In genomic region chr7:27231693-27232331, GRCm38 (mm10) we compare ENCODE assay signal across 10 mouse cellular contexts. TPM values are rescaled to one million over a fixed set of nuclear protein-coding genes. Genes with fewer than 3 reads are reported as not detected.
DNase-seq lines count a peak whose midpoint lies in the region; ATAC-seq and TF ChIP-seq lines count a peak whose summit lies in the region.
"Had no signal": no experiment of that assay in that cellular context is flagged by ENCODE, and none has a peak within 500 bp of the region (broad histone marks: within the 10 kb centered on the region; RNA-seq: fewer than 3 reads in every experiment).

No protein-coding gene starts in this region.

- in situ Hi-C loops in Patski (cut with MboI; ENCODE audit: low pct_unique_long_range_greater_than_20kb), result no loop called here

- POLR2A ChIA-PET in Patski (lab: Charles Lee), result interaction anchor here (1.3 kb wide), 1 partner anchor 34 kb away, joined by 3 read pairs; no protein-coding TSS in a partner anchor

- no peaks in the 10 kb centered on the region for H3K36me3 ChIP-seq in heart, embryonic 10.5 days
- H3K36me3 ChIP-seq in myocyte (ENCODE audit: control insufficient read depth, insufficient read depth), result no peaks in the 10 kb centered on the region
- H3K36me3 ChIP-seq: neural tube, embryonic 12.5 days had no signal

- H3K4me2 ChIP-seq in myocyte (ENCODE audit: low read depth), result peak overlapping the region; percentile 87

- no peaks in the 10 kb centered on the region for H3K27me3 ChIP-seq in heart, embryonic 10.5 days (ENCODE audit: insufficient read depth, poor library complexity, severe bottlenecking)
- H3K27me3 ChIP-seq in Patski, result no peaks in the 10 kb centered on the region
- H3K27me3 ChIP-seq in myocyte (ENCODE audit: control insufficient read depth, insufficient read depth, insufficient read length), result no peaks in the 10 kb centered on the region
- H3K27me3 ChIP-seq: neural tube, embryonic 12.5 days had no signal

- intact Hi-C loops in gastrocnemius, postnatal 14 days (cut with DNase I; ENCODE audit: low total_unique reads), result no loop called here

- TF ChIP-seq POLR2A in myocyte (IDR thresholded peaks at IDR 0.05; ENCODE audit: insufficient read length, low read depth), result peak; percentile 14

- peaks cover 28% of the 10 kb centered on the region for H3K4me1 ChIP-seq in heart, embryonic 10.5 days

- H3K4me3 ChIP-seq in heart, embryonic 10.5 days, result no peak overlapping the region
- peak overlapping the region; percentile 51 for H3K4me3 ChIP-seq in myocyte

- no peak for TF ChIP-seq CTCF in Patski (IDR thresholded peaks at IDR 0.05)

- peak; percentile 40 for ATAC-seq in Patski
- no peak for ATAC-seq in megakaryocyte progenitor cell, adult 5-6 weeks (replicated peaks; ENCODE audit: poor library complexity)

- H3K9me3 ChIP-seq in heart, embryonic 10.5 days, result no peaks in the 10 kb centered on the region
- H3K9me3 ChIP-seq: G1E; neural tube, embryonic 12.5 days had no signal

- peak; percentile 98 for DNase-seq in heart, adult 11 months
- no peak for DNase-seq in heart, embryonic 10.5 days (ENCODE audit: low spot score)
- DNase-seq in Patski (ENCODE audit: low read depth, low spot score), result peak; percentile 97
- peak; percentile 48 for DNase-seq in gastrocnemius, postnatal 14 days
- DNase-seq in layer of hippocampus, postnatal 36 days, result peak; percentile 73 to 77
- no peak for DNase-seq in testis, postnatal 10 days (ENCODE audit: low spot score)

- H3K79me2 ChIP-seq in myocyte (ENCODE audit: control insufficient read depth, insufficient read depth), result peaks cover 12% of the 10 kb centered on the region

- 73% methylated on average over 7 of the region's 7 CpGs for whole genome bisulfite sequencing in heart, embryonic 10.5 days

- H3ac ChIP-seq in myocyte (ENCODE audit: control insufficient read depth, insufficient read length), result no peak overlapping the region

- H3K27ac ChIP-seq in heart, embryonic 10.5 days, result no peak overlapping the region

- CTCF ChIA-PET in Patski (lab: Charles Lee), result interaction anchor here (0.5 to 2.7 kb wide), 3 partner anchors 42 to 102 kb away, joined by 3 to 9 read pairs (median 3); no protein-coding TSS in a partner anchor

TF ChIP-seq in myocyte, 11 proteins besides CTCF, POLR2A, EP300 and RAD21:
- TF ChIP-seq USF1 (IDR thresholded peaks at IDR 0.05; ENCODE audit: low read depth), result no peak
- peak in 1 of 3 experiments; percentile 53 for TF ChIP-seq MYOG (IDR thresholded peaks at IDR 0.05; ENCODE audit: control insufficient read depth in 1 of 3, insufficient read depth in 1 of 3, insufficient read length in 2 of 3, low read depth in 2 of 3)
- TF ChIP-seq MYOD1 (IDR thresholded peaks at IDR 0.05; ENCODE audit: control insufficient read depth in 1 of 3, insufficient read length in 2 of 3, low read depth in 2 of 3), result peak in 2 of 3 experiments; percentile 38 to 57

RNA-seq across cellular contexts. Expression of gene Coq8b, which starts 1.0 kb away (rescaled TPM):
- polyA plus RNA-seq in heart, embryonic 10.5 days (2016; fragmentation: Nextera tagmentation; extraction: Ambion mirVana), result 12.3 and 13.9 TPM in 2 replicates
- polyA plus RNA-seq in Patski (2021) (39.6 TPM), myocyte (2012; fragmentation: generic; extraction: Trizol) (19.1 TPM)
- total RNA-seq in gastrocnemius, postnatal 14 days (2021), result 1 to 10 TPM; 3.9 to 4.1 TPM
- total RNA-seq in layer of hippocampus, postnatal 36 days (2021), result 10 to 100 TPM; 33.9 to 36.2 TPM
- total RNA-seq in megakaryocyte progenitor cell, adult 5-6 weeks (2015), result 8.4 and 11.8 TPM in 2 replicates
- 10.9 and 14.8 TPM in 2 replicates for total RNA-seq in megakaryocyte progenitor cell, adult 5-6 weeks (2017)

RNA-seq across cellular contexts. Expression of gene Itpkc, which starts 3.4 kb away (rescaled TPM):
- 3.4 and 5.0 TPM in 2 replicates for polyA plus RNA-seq in heart, embryonic 10.5 days (2016; fragmentation: Nextera tagmentation; extraction: Ambion mirVana)
- polyA plus RNA-seq in Patski (2021), result 6.5 TPM
- total RNA-seq in gastrocnemius, postnatal 14 days (2021), result 1 to 10 TPM; 3.2 to 3.9 TPM
- 10 to 100 TPM in 1 of 2 experiments, 1 to 10 TPM in 1; 9.3 to 10.1 TPM for total RNA-seq in layer of hippocampus, postnatal 36 days (2021)
- 7.1 TPM for polyA plus RNA-seq in myocyte (2012; fragmentation: generic; extraction: Trizol)
- 1.7 and 1.9 TPM in 2 replicates for total RNA-seq in megakaryocyte progenitor cell, adult 5-6 weeks (2015)
- 2.5 and 2.7 TPM in 2 replicates for total RNA-seq in megakaryocyte progenitor cell, adult 5-6 weeks (2017)

RNA-seq across cellular contexts. Expression of gene Numbl, which starts 26.4 kb away (rescaled TPM):
- polyA plus RNA-seq in heart, embryonic 10.5 days (2016; fragmentation: Nextera tagmentation; extraction: Ambion mirVana), result 7.0 and 9.6 TPM in 2 replicates
- polyA plus RNA-seq in Patski (2021) (9.6 TPM), myocyte (2012; fragmentation: generic; extraction: Trizol) (28.8 TPM)
- 10 to 100 TPM in 1 of 2 experiments, 1 to 10 TPM in 1; 8.0 to 10.2 TPM for total RNA-seq in gastrocnemius, postnatal 14 days (2021)
- 100 to 1,000 TPM; 137 to 144 TPM for total RNA-seq in layer of hippocampus, postnatal 36 days (2021)
- total RNA-seq in megakaryocyte progenitor cell, adult 5-6 weeks (2015), result 0.37 and 1.3 TPM in 2 replicates
- 0.57 and 0.83 TPM in 2 replicates for total RNA-seq in megakaryocyte progenitor cell, adult 5-6 weeks (2017)

RNA-seq across cellular contexts. Expression of gene Snrpa, which starts 35.7 kb away (rescaled TPM):
- 227 and 298 TPM in 2 replicates for polyA plus RNA-seq in heart, embryonic 10.5 days (2016; fragmentation: Nextera tagmentation; extraction: Ambion mirVana)
- polyA plus RNA-seq in Patski (2021) (89.3 TPM), myocyte (2012; fragmentation: generic; extraction: Trizol) (166 TPM)
- total RNA-seq in gastrocnemius, postnatal 14 days (2021), result 10 to 100 TPM; 32.2 to 34.7 TPM
- 10 to 100 TPM; 84.2 to 96.0 TPM for total RNA-seq in layer of hippocampus, postnatal 36 days (2021)
- 206 and 215 TPM in 2 replicates for total RNA-seq in megakaryocyte progenitor cell, adult 5-6 weeks (2015)
- 88.4 and 96.6 TPM in 2 replicates for total RNA-seq in megakaryocyte progenitor cell, adult 5-6 weeks (2017)

RNA-seq across cellular contexts. Expression of gene BC024978, which starts 36.2 kb away (rescaled TPM):
- polyA plus RNA-seq in heart, embryonic 10.5 days (2016; fragmentation: Nextera tagmentation; extraction: Ambion mirVana), result 3.1 and 3.2 TPM in 2 replicates
- polyA plus RNA-seq in Patski (2021), result 13.2 TPM
- 10 to 100 TPM; 11.8 to 13.4 TPM for total RNA-seq in gastrocnemius, postnatal 14 days (2021)
- total RNA-seq in layer of hippocampus, postnatal 36 days (2021), result 10 to 100 TPM; 20.4 to 25.4 TPM
- polyA plus RNA-seq in myocyte (2012; fragmentation: generic; extraction: Trizol), result 5.2 TPM
- 6.0 and 6.1 TPM in 2 replicates for total RNA-seq in megakaryocyte progenitor cell, adult 5-6 weeks (2015)
- 0.58 and 1.0 TPM in 2 replicates for total RNA-seq in megakaryocyte progenitor cell, adult 5-6 weeks (2017)

Comparison
In these comparisons a context has a peak if more than half of its experiments do, and no peak if none do; other contexts are left out.
1. DNase-seq: peak in heart, adult 11 months (single experiment), Patski (single experiment), gastrocnemius, postnatal 14 days (single experiment) and layer of hippocampus, postnatal 36 days (2 of 2); none in heart, embryonic 10.5 days (single experiment) and testis, postnatal 10 days (single experiment).
2. RNA of gene Numbl, which starts 26.4 kb away (total RNA-seq): 137 to 144 TPM in layer of hippocampus, postnatal 36 days; 8.0 to 10.2 TPM in gastrocnemius, postnatal 14 days and 0.37 to 1.3 TPM in megakaryocyte progenitor cell, adult 5-6 weeks; every median in the first group is over 10 times any median in the second.